Mouse (Mus musculus) frontal cortex, adult 2 months (tissue): ENCODE measurements around the gene Gm853. TPM values are rescaled to one million over a fixed set of nuclear protein-coding genes. Genes with fewer than 3 reads are reported as not detected.

Experiments used
- DNase-seq, 2 experiments: peaks; one replicate each; pipeline ENCODE4 v3.0.0; 2022; ENCODE audit warnings: low spot score in 1 of 2; ENCODE audit errors: extremely low spot score in 1 of 2
- polyA plus RNA-seq: library from polyadenylated mRNA; depleted of rRNA; stranded (reverse); fragments of >200 nt; gene quantifications from 2 replicates; pipeline ENCODE4 v1.2.3, GENCODE M21; 2012

The Gm853 gene
- polyA plus RNA-seq, 1 experiment, result not detected

DNA sequence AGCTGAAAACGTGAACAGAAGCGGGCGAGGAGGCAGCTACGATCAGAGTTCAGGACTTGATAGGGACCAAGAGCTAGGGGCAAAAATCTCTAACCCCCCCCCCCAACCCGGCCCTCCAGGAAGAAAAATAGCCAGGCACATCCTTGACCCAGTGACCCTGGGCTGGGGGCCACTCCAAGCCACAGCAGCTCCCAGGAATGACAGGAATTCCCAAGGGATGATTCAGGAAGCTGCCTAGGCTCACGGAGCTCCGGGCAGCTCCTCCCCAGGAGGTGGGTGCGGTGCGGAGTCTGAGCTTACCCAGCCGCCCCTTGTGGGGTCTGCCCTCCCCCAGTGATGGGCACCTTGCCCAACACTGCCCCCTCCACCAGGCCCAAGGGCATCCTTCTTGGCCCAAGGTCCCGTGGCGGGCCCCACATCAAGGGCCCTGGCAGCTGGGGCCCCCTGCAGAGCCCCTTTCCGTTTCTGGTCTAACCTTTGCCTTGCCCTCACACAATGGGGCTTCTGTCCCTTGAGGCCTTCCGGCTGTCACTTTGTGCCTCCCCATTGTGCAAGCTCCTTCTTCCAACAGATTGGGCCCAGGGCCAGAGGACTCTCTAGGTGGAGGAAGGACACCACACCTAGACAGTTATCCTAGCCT is 47.0 kb downstream of the Gm853 start, which contains the start of gene Tinagl1:
Gene Tinagl1 (minus strand): TSS at position 51 of the 640 bp plus-strand sequence.
- no peak for DNase-seq

DNA sequence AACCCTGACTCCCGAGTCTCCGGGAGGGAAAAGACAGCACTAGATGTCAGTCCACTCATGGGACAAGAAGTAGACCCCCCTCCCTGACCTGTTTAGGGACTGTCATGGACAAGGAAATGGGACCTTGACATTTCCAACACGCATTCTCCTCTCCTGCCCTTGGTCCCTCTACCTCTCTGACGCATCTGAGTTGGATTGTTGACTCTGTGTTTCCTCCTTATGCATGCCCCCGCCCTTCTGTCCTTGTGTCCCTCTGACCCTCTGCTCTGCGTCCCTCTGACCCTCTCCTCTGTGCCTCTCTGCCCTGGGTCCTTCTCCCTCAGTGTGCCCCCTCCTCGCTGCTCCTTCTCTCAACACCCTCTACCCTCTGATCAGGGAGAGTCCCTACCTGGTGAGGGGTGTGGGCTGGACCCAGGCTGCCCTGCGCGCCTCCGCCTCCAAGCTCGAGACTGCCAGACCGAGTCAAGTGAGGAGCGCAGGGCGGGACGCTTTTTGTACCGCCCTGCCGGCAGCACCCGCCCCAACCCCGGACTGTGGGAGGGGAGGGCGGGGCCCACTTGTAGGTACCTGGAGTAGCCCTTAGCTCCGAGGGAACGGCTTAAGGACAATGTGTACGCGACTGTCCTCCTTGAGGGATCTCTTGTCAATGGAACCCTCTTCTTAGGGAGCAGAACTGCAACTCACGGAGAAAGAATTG is 47.7 kb downstream of the Gm853 start:
- no peak for DNase-seq

DNA sequence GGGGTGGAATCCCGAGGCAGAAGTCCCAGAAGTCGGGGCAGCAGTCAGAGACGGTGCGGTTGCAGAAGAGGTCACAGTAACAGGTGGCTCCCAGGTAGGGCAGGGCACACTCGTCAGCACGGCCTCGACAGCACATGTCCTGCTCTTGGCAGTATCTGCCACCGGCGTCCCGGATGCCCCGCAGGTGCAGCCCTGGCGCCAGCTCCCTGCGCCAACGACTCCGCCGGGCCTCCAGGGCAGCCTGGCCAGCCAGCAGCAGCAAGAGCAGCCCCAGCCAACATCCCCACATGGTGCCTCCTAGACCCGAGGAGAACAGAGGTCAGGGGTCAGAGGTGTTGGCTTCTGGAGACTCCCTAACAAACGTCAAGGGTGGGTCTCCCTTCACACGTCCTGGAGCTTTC is 48.3 kb downstream of the Gm853 start:
- DNase-seq, result no peak

DNA sequence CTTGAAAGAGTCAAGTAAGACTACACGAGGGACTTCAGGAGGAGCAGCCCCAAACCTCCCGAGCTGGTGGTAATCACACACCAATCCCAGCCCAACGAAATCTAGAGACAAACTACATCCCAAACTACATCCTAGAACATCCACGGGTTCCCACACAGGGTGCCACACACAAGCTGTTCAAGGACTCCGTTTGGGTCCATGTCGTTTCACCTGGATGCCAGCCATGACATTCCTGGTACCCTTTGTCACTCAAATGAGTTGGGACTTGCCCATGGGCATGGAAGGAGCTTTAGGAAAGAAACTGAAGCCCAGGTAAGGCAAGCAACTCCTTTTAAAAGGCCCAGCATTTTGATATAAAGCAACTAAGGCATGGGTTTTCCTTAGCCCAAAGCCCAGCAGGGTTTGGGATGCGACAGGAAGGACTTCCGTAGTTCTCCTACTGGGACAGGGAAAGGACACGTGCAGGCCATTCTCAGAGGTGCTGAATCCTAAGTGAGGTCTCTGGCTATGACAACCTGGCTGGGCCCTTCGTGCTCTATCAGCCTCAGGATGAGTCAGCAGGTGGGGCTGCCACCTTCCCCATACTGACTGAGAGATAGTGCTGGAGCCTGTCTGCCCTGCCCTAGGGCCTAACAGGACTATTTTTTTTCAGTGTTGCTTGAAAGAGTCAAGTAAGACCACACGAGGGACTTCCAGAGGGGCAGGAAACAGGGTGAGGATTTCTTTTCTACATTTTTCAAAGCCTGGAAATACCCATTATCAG is 49.0 kb downstream of the Gm853 start:
- no peak for DNase-seq

DNA sequence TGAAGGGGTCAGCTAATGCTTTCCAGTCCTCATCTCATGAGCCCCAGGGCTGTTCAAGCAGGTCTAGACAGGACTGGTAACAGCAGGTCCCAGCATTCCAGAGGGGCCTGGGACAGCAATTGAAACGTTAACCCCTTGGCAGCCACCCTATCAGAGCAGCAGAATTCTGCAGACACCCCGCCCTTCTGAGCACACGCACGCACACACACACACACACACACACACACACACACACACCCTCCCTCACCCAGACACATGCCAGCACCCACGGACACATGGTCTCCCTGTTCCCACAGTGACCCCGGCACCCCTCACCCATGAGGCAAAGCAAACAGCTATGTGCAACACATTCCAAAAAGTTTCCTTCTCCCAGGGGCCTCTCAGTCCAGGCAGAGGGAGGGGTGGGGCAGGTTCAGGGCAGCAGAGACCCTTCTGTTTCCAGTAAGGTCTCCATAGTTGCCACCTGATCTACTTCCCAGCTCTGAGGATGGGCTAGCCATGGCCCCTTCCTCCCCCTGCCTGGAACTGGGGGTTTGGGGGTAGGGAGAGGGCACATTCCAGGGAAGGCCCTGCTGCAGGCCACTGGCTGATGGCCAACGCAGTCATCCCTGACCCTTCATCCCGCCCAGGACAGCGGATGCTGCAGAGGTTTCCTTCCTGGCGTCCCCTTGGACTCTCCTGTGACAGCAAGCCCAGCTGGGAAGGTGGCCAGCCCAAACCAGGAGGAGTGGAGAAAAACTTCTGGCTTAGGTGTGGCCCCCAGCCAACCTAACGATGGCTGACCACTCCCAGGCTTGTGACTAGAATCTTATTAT is 50.0 kb downstream of the Gm853 start:
- DNase-seq, result no peak

DNA sequence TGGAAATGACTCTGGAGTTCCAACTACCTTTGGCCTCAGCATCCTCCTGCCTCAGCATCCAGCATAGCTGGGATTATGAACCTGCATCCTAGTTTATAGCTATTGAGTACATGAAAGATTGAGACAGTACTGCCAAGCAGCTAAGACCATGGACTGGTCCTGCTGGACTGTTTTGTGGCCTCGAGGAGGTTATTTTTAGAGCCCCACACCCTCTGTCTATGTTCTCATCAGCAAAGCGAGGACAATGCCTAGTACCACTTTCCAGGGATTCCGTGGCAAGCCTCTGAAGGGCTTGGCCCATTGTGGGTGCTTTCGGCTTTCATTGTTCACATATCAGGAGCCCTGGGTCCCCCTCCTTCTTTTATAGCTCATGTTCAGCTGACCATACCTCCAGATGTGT is 51.8 kb downstream of the Gm853 start:
- no peak for DNase-seq

DNA sequence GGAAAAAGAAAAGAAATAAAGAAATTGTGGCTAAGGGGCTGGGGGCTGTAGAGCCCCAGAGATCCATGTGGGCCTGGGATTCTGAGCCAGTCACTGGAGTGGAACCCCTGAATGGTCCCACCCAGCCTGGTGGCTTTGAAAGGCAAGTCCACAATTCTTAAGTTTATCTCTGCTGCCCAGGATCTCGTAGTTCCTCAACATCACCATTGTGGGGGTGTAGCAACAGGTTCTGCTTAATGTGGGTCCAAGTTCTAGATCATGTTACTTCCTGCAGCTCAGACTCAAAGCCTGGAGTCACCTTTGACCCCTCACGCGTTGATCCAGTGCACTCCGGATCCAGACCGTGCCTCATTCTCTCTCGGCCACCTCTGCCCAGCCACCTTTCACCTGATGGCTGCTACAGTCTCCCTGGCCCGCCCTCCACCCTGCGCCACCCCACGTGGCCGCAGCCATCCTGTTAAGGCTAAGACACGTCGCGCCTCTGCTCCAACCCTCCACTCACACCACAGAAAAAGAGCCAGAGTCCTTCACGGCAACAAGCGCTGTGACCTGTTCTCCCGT is 52.7 kb downstream of the Gm853 start:
- DNase-seq, result no peak

DNA sequence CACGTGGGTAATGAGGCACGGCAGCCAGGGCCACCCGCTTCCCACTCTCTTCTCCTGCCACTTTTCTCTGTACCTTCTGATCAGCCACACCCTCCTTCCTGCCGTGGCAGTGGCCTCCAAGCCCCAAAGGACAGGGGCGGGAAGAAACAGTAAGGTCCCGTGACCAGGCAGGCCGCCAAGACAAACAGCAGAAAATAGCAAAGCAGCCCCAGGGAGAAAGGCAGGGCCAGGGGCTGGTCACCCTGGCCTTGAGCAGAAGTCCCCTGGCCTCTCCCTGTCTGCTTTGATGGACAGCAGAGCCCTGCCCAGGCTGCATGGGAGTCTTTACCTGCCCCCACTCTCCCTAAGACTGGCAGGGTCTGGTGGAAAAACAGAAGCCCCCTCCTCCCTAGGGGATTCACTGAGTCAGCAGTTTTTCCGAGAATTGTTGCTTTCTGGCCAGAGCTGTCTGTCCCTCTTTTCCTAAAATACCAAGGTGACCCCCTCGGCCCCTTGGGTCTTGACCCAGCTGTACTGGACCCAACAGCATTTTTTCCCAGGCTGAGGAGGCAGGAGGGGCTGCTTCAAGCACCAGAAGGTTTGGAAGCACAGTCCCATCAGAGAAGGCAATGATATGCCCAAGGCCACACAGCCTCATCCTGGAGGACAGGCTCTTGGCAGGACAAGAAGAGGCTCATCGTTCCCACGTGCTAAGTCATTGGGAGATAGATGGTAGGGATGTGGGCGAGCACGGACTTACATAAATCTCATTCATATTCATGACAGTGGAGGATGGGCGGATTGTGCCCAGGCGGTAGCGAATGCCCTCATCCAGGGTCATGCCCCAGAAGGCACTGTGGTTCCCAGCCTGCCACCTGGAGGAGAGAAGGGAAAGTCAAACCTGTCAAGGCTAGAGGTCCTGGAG is 53.7 kb downstream of the Gm853 start:
- DNase-seq, result peak in 1 of 2 experiments; percentile 27

DNA sequence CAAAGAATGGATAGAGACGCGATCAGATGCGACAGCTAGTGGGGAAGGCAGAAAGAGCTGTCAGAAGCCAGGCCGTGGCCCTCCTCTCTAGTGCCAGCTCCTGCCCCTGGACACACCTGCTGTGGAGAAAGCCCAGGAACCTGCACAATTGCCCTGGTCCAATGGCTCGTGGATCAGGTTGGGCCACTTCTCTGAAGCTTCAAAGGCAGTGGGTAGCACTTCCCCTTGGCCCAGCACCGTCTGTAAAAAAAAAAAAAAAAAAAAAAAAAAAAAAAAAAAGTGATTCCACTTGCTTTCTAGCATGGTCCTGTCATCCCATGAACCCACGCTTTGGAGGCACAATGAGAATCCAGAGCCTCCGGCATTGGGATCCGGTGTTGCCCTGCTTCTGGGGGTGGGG is 54.4 kb downstream of the Gm853 start:
- DNase-seq, result no peak

DNA sequence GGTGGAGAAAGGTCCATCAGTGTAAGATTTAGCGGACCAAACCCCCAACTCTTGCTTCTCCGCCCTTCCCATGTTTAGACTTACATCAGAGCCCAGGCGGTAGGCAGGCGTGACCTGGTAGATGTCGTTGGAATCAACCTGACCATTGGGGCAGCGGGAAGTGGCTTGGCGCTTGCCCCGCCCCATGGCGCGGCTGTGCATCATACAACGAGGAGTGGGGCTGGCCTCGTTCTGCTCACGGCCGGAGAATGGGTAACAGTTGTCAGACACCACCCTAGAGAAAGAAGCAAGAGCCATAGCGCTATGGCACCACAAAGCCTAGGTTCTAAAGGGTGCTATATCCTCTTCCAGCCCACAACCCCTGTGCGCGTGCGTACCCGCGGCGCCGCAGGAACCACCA is 54.9 kb downstream of the Gm853 start:
- DNase-seq, result no peak

DNA sequence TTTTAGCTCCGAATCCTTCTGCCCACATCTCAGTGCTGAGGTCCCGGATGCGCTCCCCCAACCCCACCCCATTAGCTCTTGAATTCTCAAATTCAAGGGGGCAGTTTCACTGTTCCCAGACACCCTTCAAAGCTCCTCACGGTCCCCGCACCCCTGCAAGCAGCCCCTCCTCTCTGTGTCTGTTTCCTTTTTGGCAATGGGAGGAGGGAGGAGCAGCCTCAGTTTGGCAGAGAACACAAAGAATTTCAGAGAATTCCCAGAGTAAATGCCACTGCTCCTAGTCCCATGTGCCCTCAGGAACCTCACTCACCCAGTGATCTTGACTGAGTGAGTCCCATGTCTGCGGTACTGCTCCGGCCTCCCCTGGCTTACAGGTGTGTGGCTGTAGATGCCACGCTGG is 55.6 kb downstream of the Gm853 start:
- DNase-seq, result no peak

DNA sequence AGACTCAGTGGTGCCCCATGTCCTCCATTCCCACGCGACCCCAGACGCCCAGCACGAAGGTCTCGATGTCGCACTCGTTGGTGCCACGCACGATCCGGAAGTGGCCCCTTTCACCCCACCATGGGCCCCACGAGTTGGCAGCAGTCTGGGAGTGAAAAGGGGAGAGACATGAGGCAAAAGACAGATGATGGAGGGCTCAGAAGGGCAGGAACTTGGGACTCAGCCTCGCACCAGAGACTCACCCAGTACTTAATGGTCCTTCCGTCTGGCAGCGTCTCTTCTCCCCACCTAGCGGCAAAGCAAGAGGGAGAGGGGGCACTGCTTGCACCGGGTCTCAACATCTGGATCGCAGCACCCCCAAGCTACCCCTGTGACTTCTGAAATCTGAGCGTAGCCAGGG is 56.1 kb downstream of the Gm853 start:
- no peak for DNase-seq

DNA sequence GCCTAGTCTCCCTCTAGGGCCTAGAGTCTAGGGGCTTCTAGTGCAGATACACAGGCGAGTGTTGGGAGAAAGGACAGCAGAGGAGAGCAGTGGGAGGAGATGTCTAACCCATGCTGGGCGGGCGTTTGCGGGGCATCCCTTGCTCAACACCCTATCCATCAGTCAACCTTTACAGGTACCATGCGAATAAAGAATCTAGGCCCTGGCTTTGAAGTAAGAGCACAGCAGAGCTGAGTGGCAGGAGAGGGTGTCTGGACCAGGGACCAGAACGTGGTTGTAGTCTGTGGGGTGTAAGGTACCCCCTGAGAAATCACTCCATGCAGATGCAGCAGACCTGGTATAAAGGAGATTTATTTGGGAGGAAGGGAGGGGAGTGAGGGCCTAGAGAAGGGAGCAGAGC is 58.1 kb downstream of the Gm853 start:
- no peak for DNase-seq

DNA sequence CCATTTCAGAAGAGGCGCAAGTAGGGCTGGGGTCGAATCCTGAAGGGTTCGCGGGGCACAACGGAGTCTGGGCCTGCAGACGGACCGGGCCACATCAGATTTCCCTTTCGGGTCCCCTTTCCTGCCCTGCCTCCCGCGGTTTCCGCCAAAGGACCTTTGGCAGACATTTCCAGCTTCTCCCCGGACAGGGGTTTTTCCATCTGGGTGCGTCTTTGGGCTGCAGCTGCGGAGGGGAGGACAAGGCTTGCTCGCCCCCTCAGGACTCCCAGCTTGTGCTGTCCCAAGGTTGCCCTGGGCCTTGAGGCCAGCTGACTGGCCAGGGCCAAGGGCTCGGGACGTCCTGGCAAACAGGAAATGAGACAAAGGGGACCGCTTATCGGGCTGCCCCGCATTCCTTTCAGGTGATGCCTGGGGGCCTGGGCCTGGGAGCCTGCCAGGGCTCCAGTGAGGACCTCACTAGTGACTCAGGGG is 58.8 kb downstream of the Gm853 start:
- DNase-seq, result no peak

DNA sequence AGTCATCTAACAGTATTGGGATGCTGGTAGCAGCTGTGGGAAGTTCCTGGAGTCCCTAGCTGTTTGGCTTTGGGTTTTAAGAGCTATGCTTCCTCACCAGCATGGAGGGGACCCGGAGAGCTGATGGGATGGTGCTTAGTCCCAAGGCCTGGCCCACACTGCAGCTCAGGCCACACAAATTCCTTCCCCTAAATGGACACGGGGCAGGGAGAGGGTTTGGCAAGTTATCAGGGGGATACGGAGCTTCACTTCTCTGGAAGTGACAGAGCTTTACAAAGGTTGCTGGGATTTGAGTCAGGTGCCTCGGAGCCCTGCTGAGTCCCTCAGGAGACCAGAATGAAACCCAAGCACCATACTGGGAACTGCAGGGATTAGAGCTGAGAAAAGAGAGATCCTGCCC is 60.9 kb downstream of the Gm853 start:
- no peak for DNase-seq
